Mouse (Mus musculus) lung, embryonic 14.5 days (tissue): Measurements from ENCODE around the gene Tet1. TPM values are rescaled to one million over a fixed set of nuclear protein-coding genes. Genes with fewer than 3 reads are reported as not detected.

Experiments used
- ATAC-seq: fragments of 200-750 bp; cut with Nextera tagmentation; 2 replicates; pipeline ENCODE4 v1.8.0; 2017; ENCODE audit warnings: mild to moderate bottlenecking, moderate TSS enrichment, moderate library complexity; ENCODE audit not compliant: insufficient read depth
- DNase-seq: peaks from one replicate; pipeline ENCODE4 v3.0.0-alpha.2; 2015
- H3K27ac ChIP-seq: fragments of 300-500 bp; sonication (generic); 2 replicates; pipeline ENCODE4 v1.5.1; 2014; ENCODE audit warnings: low read depth, mild to moderate bottlenecking, moderate library complexity
- H3K27me3 ChIP-seq: fragments of 300-500 bp; sonication (generic); 2 replicates; pipeline ENCODE4 v1.6.1; 2014; ENCODE audit warnings: low read length, control low read depth; ENCODE audit not compliant: insufficient read depth
- H3K36me3 ChIP-seq: fragments of 300-500 bp; sonication (generic); 2 replicates; pipeline ENCODE4 v1.6.1; 2014; ENCODE audit warnings: control low read depth; ENCODE audit not compliant: insufficient read depth
- H3K4me1 ChIP-seq: fragments of 300-500 bp; sonication (generic); 2 replicates; pipeline ENCODE4 v1.6.1; 2014; ENCODE audit warnings: antibody characterized with exemption, control low read depth; ENCODE audit not compliant: insufficient read depth
- H3K4me2 ChIP-seq: fragments of 300-500 bp; sonication (generic); 2 replicates; pipeline ENCODE4 v1.6.1; 2014; ENCODE audit warnings: mild to moderate bottlenecking
- H3K4me3 ChIP-seq: fragments of 300-500 bp; sonication (generic); 2 replicates; pipeline ENCODE4 v1.5.1; 2014; ENCODE audit warnings: low read depth, low read length
- H3K9ac ChIP-seq: fragments of 300-500 bp; sonication (generic); 2 replicates; pipeline ENCODE4 v1.6.1; 2014
- H3K9me3 ChIP-seq: fragments of 300-500 bp; sonication (generic); 2 replicates; pipeline ENCODE4 v1.6.1; 2016; ENCODE audit warnings: low read depth, low read length, control low read depth
- CTCF ChIP-seq: IDR thresholded peaks from 2 replicates; pipeline ENCODE4 v1.5.1; 2016; ENCODE audit warnings: antibody characterized with exemption, low read depth
- WGBS: fragments of 180-500 bp; shearing (Covaris S2); extraction: QIAGEN DNeasy Blood & Tissue Kit; methylation state at CpG from one replicate; pipeline ENCODE4 v1.1.7; 2014; 5-methylcytosine and 5-hydroxymethylcytosine counted together
- polyA plus RNA-seq: library from polyadenylated mRNA; unstranded; fragments of >200 nt; fragmentation: Nextera tagmentation; extraction: Ambion mirVana; gene quantifications from 2 replicates; pipeline ENCODE4 v1.2.1, GENCODE M21; 2014

Gene Tet1
- polyA plus RNA-seq, 1 experiment from 2014 or later = 34.8 TPM

DNA sequence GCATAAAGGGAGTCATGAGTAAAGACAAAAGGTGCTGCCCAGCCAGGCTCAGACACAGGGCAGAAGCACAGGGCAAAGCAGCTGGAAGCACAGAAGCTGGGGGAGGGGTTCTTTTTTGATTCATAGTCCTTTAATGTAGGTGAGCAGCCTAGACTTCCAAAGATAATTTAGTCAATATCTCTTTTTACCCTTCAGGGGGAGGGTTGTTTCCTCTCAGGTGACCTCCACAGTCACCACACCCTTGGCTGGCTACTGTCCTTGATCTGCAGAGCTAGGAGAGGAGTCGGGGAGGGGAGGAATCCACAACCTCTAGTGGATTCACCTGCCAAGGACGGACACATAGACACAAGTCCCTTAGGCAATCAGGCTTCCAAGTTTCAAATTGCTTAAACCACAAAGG, 10.7 kb downstream of the Tet1 start:
- TF ChIP-seq CTCF = no peak

DNA sequence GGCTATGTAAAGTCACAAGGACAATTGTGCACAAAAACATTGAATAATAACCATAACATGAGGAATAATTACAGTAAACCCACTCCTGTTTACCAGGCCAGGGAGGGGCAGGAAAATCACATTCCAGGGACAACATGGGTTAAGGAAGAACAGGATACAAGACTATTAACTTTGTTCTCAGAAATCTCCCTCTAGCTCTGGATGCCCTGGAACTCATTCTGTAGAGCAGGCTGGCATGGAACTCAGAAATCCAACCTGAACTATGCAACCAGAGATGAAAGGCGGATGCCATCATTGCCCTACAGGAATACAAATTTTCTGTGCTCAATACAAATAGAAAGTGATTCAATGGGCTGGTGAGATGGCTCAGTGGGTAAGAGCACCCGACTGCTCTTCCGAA, 11.4 kb downstream of the Tet1 start:
- Histone ChIP-seq H3K9ac (no peak overlapping the region), H3K36me3 (no peaks in the 10 kb centered on the region), H3K4me1 (no peaks in the 10 kb centered on the region), H3K9me3 (no peaks in the 10 kb centered on the region), H3K27me3 (no peaks in the 10 kb centered on the region), H3K27ac (no peak overlapping the region), H3K4me2 (no peak overlapping the region), H3K4me3 (no peak overlapping the region)
- no peak for TF ChIP-seq CTCF
- WGBS = 85% methylated on average over 3 of the region's 3 CpGs
- ATAC-seq (no peak), DNase-seq (no peak)

More for the DNA sequence above, 10.7 kb downstream of the Tet1 start:
- Histone ChIP-seq H3K9ac (no peak overlapping the region), H3K27me3 (no peaks in the 10 kb centered on the region), H3K27ac (no peak overlapping the region), H3K36me3 (no peaks in the 10 kb centered on the region), H3K4me3 (no peak overlapping the region), H3K9me3 (no peaks in the 10 kb centered on the region), H3K4me1 (no peaks in the 10 kb centered on the region), H3K4me2 (no peak overlapping the region)
- DNase-seq (no peak), ATAC-seq (no peak)
- 88% methylated on average over 2 of the region's 2 CpGs for WGBS

DNA sequence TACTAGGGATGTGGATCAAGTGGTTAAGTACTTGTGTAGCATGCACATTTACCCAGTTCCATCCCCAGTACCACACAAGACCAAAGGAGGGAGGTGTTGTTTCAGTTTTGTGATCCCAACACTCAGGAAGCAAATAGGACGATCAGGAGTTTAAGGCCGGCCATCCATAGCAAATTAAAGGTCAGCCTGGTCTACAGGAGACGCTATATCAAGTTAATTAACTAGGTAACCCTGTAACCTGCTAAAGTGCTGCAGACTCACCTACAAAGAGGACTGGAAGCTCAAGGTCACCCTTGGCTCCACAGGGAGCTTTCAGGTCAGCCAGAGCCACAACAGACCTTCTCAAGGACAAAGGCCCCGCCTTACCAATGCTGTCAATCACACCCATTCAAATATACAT, 12.0 kb downstream of the Tet1 start:
- Histone ChIP-seq H3K27ac (no peak overlapping the region), H3K27me3 (no peaks in the 10 kb centered on the region), H3K36me3 (no peaks in the 10 kb centered on the region), H3K4me3 (no peak overlapping the region), H3K9me3 (no peaks in the 10 kb centered on the region), H3K4me1 (no peaks in the 10 kb centered on the region), H3K4me2 (no peak overlapping the region), H3K9ac (no peak overlapping the region)
- DNase-seq (no peak), ATAC-seq (no peak)
- 70% methylated on average over 4 of the region's 4 CpGs for WGBS
- peak; percentile 25; the same call in 1 of the 2 replicates for TF ChIP-seq CTCF

DNA sequence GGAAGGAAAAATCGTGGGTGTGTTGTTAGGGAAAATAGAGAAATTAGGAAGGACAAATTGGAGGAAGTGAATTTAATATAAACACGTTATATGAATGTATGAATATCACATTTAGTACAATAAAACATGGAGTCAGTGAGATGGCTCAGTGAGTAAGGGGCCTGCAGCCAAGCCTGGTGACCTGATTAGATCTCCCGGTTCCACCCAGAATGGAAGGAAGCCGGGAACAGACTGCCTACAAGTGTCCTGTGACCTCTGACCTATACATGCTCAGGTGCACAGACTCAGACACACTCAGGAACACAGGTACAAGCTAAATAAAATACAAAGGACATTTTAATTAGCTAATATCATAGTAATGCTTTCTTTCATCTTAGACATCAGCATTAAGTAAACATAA, 12.8 kb downstream of the Tet1 start:
- no peak overlapping the region for H3K9ac ChIP-seq
- DNase-seq (no peak), ATAC-seq (no peak)
- H3K4me1 ChIP-seq = no peaks in the 10 kb centered on the region
- no peak for TF ChIP-seq CTCF
- no peak overlapping the region for H3K4me2 ChIP-seq
- no peak overlapping the region for H3K4me3 ChIP-seq
- WGBS = 69% methylated on average over 4 of the region's 4 CpGs
- H3K27ac ChIP-seq = no peak overlapping the region
- H3K9me3 ChIP-seq = no peaks in the 10 kb centered on the region
- H3K36me3 ChIP-seq = no peaks in the 10 kb centered on the region
- H3K27me3 ChIP-seq = no peaks in the 10 kb centered on the region

DNA sequence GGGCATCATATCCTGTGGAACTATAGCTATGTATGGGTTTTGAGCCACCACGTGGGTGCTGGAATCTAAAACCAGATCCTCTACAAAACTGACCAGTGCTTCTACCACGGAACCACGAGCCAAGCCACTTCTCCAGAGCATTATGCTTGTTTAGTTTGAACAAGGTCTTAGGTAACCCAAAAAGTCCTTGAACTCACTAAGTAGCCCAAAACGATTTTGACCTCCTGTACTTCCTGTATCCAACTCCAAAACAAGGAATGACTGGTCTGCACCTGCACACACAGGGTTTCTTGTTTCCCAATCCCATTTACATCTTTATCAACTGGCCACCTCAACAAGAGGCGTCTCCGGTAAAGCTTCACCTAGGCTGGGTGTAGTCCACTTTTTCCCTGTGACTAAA, 13.4 kb downstream of the Tet1 start:
- Histone ChIP-seq H3K27ac (no peak overlapping the region), H3K4me3 (no peak overlapping the region), H3K36me3 (no peaks in the 10 kb centered on the region), H3K4me2 (no peak overlapping the region), H3K27me3 (no peaks in the 10 kb centered on the region), H3K4me1 (no peaks in the 10 kb centered on the region), H3K9me3 (no peaks in the 10 kb centered on the region), H3K9ac (no peak overlapping the region)
- 62% methylated on average over 6 of the region's 6 CpGs for WGBS
- no peak for TF ChIP-seq CTCF
- no peak for ATAC-seq
- DNase-seq = no peak

DNA sequence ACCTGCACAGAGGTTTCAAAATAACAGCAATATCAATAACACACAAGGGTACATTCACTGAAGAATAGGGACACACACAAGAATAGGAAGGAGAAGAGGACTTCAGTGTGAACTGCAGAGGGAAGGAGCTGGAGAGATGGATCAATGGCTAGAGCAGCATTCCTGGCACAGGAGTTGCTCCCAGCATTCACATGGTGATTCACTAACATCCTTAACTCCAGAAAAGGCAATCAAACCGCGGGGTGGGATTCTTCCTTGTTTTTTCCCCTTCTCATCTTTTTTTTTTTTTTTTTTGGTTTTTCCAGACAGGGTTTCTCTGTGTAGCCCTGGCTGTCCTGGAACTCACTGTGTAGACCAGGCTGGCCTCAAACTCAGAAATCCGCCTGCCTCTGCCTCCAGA, 14.3 kb downstream of the Tet1 start:
- no peak for ATAC-seq
- Histone ChIP-seq H3K36me3 (no peaks in the 10 kb centered on the region), H3K9me3 (no peaks in the 10 kb centered on the region), H3K27me3 (no peaks in the 10 kb centered on the region), H3K4me1 (no peaks in the 10 kb centered on the region), H3K4me2 (no peak overlapping the region), H3K27ac (no peak overlapping the region), H3K4me3 (no peak overlapping the region), H3K9ac (no peak overlapping the region)
- no peak for TF ChIP-seq CTCF
- 65% methylated on average over 3 of the region's 3 CpGs for WGBS
- DNase-seq = no peak

DNA sequence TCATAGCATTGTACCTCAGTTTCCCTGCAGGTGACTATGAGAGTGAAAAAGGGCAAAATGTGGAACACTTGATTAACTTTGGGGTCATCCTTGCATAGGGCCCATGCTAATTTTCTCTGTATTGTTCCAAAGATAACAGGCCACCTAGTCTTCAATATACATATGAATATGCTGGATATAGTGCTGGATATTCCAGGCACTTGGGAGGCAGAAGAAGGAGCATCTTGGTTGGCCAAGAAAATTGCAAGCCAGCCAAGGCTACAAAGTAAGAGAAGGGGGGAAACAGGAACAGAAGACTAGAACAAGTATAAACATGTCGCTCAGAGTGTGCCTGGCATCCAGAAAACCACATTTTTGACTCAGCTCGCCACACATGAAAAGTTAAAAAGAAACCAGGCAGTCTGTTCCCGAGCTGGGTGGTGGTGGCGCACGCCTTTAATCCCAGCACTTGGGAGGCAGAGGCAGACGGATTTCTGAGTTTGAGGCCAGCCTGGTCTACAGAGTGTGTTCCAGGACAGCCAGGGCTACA, 15.4 kb downstream of the Tet1 start:
- no peak overlapping the region for H3K27ac ChIP-seq
- DNase-seq (no peak), ATAC-seq (no peak)
- 61% methylated on average over 6 of the region's 6 CpGs for WGBS
- no peak overlapping the region for H3K4me3 ChIP-seq
- H3K9ac ChIP-seq = no peak overlapping the region
- H3K27me3 ChIP-seq = no peaks in the 10 kb centered on the region
- no peaks in the 10 kb centered on the region for H3K9me3 ChIP-seq
- no peak for TF ChIP-seq CTCF
- no peaks in the 10 kb centered on the region for H3K36me3 ChIP-seq
- no peaks in the 10 kb centered on the region for H3K4me1 ChIP-seq
- no peak overlapping the region for H3K4me2 ChIP-seq
